Mouse (Mus musculus) layer of hippocampus, postnatal 10 days (tissue): ENCODE data around the gene Srek1ip1. TPM values are rescaled to one million over a fixed set of nuclear protein-coding genes. Genes with fewer than 3 reads are reported as not detected.

Experiments used
- DNase-seq, 2 experiments: peaks; one replicate each; pipeline ENCODE4 v3.0.0; 2021; ENCODE audit warnings: low spot score in 2 of 2
- total RNA-seq, 2 experiments: library from RNA; stranded (reverse); gene quantifications; 2 replicates each; pipeline ENCODE4 v1.2.3; 2021

Gene Srek1ip1
- total RNA-seq, 2 experiments from 2014 or later = 14.2 to 14.5 TPM

DNA sequence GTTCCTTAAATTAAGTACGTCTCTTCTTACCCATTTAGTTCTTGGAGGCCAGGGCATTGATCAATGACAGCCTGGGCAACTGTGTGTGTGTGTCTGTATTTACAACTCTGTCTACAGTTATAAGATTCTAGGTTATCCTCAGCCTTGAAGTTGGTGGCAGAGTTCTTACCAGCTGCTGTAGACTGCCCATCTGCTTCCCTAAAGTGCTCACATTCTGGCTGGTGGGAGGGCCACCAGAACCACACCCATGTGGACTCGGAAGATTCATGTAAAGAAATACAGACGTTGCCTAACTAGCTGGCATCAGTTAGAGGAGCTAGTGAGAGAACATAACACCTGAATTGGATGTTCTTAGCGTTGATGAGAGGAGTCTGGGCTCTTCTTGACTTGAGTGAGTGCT lies 49.7 kb downstream of the Srek1ip1 start:
- no peak for DNase-seq

DNA sequence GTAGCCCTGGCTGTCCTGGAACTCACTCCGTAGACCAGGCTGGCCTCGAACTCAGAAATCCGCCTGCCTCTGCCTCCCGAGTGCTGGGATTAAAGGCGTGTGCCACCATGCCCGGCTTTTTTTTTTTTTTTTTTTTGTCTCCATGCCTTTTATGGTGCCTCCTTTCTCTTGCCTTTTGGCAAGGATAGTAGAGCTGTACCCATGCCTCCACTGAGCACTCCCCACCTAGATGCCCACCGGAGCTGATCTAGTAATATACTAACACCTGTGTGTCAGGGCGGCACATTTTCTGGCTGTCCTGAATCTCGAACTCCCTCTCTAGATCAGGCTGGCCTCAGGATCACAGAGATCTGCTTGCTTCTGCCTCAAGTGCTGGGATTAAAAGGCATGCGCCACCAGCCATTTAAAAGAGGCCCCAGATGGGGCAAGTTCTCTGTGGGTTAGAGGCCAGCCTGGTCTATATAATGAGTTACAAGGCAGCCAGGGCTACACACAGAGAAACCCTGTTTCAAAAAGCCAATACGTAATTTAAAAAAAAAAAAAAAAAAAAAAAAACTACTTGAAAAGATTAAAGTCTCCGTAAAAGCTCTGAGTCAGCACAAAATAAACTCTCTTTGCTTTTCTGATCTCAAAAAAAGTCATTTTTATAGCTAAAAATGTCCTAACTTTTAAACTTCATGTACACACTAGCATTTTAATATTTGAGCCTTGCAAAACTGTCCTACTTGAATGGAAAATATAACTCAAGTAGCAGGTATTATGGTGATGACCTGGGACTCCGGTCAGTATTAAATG lies 51.2 kb downstream of the Srek1ip1 start:
- DNase-seq = no peak

DNA sequence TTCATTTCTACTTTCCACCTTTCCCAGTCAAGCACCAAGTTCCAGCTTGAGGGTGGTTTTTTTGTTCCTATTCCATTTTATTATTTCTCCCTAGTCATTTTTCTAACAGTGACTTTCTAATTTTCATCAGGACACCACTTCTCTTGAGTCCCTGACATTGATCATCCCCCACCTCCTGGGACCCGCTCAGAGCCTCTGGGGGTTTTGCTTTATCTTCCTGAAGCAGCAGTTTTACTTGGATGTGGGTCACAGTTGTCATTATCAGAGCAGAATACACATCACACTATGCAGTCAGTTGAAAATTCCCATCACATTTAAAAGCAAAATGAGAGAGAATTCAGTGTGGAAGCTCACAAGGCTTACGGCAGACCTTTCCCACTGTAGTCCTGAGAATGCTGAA lies 61.4 kb downstream of the Srek1ip1 start:
- DNase-seq = no peak

DNA sequence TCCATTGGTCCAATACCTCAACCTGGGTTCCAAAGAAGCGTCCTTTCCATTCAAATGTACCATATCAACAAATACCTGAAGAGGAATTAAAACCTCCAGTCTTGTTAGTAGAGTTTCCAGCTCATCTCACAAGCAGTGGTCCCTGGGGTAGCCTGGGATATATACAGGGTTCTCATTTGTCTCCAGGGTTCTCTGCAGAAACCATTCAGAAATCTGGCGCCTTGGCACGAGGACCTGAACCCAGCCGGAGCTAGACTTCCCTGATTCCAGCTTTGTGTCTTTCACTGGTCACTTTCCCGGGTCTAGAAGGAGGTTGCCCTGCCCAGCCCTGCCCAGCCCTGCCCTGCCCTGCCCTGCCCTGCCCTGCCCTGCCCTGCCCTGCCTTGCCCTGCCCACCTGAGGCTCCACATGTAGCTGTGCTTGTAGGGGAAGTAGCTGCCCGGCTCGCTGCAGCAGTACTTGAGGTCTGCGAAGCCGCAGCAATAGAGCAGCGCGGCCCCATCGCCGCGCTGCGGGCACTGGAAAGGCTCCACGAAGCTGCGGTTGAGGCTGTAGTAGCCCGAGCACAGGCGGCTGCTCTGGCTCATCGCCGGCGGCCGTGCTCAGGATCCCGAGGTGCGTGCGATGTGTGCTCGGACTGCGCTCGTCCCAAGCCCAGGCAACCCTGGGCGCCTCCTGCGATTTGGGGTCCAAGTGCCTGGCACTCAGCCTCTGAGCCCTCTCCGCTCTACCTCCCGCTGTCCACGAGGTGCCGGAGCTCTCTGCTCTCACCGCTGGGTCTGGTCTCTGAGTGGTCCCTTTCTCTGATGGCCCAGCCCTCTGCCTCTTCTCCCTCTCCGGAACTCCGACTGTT lies 71.1 kb downstream of the Srek1ip1 start, which contains the start of gene Shisal2b:
Gene Shisal2b, minus strand, starts transcription at position 767 of the 853 bp plus-strand sequence.
- DNase-seq = peak; percentile 20 to 35

DNA sequence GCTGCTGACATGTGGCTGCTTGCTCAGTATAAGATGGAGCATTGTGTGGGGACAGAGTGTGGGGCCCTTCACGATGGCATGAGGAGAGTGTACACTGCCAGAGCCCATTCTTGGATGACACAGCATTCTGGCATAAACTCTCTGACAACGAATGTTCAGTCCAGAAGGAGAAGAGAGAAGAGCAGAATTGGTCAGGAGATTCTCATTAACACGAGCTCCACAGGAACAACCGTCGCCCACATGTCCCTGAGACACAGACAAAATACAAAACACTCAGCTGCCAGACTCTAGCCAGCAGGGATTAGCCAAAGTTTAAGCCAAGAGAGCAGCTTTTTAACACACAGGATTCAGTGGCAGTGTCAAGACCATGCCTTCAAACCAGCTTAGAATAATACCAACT lies 74.4 kb downstream of the Srek1ip1 start:
- no peak for DNase-seq

DNA sequence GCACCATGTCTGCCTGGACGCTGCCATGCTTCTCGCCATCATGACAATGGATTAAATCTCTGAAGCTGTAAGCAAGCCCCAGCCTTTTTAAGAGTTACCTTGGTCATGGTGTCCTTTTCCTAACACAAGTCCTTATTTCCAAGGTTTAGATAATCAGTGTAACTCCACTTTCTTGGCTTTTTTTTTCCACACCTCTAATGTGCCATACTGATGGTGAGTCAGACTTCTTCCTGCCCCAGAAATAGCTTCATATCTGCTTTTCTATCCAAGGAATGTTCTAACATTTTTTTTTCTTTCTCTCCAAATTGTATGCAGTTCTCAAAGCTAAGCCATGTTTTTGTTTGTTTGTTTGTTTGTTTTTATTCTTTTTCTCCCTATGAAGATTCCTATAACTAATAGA lies 77.6 kb downstream of the Srek1ip1 start:
- DNase-seq = no peak

DNA sequence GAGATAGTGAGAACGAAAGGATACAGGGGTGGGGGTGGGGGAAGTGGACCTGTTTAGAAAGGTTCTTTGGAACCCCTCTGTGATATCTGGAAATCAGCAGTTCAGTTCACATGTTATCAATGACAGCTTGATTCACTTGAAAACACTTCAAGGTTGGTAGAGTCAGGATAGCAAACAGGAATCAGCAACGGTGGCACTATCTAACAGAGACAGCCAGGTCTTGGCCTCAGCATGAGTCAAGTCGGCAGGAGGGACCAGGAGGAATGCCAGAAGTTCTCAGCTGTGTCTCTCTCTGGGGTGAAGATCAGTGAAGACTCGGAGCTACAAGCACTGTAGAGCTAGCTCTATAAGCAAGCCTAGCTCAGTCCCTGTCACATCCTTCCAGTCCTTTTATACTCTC lies 86.2 kb downstream of the Srek1ip1 start:
- no peak for DNase-seq

DNA sequence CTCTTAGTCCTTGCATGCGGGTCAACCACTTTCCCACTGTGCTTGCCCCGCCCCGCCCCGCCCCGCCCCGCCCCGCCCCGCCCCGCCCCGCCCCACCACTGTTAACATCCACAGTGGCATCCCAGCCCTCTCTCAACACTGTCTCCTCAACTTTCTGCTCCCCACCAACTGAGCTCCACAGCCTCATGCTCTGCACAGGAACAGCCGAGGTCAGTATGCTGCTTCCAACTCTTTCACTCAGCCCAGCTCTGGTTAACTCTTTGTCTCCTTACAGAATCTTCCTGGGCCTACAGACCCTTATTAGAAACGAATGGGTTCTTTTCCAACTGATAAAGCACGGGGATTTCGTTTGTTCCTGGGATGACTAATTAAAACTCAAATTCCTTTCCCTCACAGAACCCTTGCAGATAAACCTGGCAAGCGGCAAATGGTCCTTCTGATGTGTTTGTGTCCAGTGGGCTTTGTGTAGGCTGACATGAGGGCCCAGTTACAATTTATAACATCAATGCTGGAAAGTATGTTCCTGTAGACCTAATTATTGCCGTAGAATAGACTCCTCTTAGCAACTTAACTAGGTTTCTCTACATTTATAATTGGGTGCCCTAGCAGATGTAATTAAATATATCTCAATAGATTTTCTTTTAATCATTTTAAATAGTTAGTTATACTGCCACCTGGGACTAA lies 91.4 kb downstream of the Srek1ip1 start:
- DNase-seq = no peak

DNA sequence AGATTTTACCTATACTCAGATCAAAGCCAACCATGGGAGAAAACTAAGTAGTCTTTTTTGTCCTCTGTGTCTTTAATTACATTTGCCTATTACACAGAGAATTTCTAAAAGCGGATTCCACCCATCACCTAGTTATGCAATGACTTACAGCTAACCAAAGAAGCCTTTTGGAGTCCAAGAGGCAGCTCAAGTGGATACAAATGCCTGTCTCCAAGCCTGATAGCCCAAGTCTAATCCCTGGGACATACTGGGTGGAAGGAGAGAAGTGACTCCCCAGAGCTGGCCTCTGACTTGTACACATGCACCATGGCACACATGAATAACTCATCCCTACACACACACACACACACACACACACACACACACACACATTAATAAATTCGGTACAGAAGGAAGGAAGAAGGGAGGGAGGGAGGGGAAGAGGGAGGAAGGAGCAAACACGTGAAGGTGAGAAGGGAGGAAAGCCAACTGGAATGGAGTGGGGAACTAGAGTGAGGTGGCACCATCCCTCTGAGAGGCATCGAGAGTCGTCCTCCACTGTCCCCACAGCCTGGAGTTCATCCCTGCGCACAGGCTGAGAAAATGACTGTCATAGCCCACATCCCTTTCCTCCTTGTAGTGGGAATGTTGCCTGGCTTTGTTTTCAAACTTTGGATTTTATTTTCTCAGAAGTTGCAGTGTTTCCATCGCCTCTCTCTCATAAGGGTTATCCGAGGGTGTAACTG lies 94.2 kb downstream of the Srek1ip1 start:
- no peak for DNase-seq

Other genes with a start within 250 kb of the Srek1ip1 start
- 10 to 100 TPM; 22.1 to 26.8 TPM for gene Cwc27, start 24.7 kb downstream of the Srek1ip1 start, total RNA-seq
- under 1 TPM; 0.55 to 0.80 TPM for gene Shisal2b, start 71.4 kb downstream of the Srek1ip1 start, total RNA-seq